Mouse (Mus musculus) spleen, adult 12 weeks (tissue): ENCODE measurements around the gene Obp2a.
"Not testable (repeated sequence)": the region's sequence is repeated elsewhere in the genome, so short reads cannot be mapped to it uniquely, and the experiment has no call there.

Experiments
- DNase-seq: peaks from one replicate; pipeline ENCODE4 v3.0.0; 2022; ENCODE audit warnings: low spot score

Gene Obp2a

DNA sequence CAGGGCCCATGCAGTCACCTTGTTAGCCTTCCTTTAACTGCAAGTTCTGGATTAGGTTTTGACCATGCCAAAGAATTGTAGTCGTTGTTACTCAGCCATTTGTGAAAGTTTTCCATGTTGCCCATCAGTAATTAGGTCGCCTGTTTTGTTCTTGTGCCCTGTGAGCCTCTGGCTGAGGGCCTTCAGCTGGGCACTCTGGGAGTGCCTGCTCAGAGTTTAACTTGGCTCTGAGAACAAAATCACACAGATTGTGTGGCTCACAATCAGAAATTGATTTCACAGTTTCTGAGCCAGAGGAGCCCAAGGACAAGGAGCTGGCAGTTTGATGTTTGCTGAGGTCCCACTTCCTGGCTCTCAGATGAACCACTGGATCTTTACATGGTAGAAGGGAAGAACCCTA is 9.9 kb downstream of the Obp2a start:
- not testable (repeated sequence) for DNase-seq

DNA sequence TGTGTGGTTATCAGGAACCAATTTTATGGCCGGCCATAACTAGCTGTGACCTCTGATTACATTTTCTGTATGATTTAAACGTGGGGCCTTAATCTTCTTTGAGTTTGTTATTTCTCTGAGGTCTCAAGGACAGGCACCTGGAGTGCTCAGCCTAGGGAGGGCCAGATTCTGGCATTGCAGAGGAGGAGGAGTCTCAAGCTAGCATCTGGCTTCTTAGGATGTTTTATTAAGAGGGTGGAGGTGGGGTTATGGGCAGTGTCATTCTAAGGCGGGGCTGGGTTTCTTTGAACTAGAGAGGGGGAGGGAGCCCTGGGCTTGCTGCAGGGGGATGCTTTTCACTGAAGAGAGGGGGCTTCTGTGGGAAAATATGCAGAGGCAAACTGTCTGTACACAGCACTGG is 11.8 kb downstream of the Obp2a start:
- DNase-seq = not testable (repeated sequence)

DNA sequence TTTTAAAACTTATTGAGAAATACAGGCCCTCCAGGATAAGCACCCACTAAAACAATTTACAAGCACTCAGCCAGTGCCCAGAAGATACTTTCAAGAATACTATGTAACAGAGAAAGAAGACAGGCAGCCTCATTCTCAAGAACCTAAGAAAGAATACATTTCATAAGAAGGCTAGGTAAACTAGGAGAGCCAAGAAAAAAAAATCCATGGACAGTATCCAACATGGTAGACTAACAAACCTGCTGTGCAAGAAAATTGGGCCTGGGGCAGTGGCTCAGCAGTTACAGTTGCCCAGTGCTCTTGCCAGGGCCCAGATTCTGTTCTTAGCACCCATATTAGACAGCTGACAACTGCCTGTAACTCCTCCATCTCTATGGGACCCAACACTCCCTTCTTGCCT is 17.4 kb downstream of the Obp2a start:
- no peak for DNase-seq

DNA sequence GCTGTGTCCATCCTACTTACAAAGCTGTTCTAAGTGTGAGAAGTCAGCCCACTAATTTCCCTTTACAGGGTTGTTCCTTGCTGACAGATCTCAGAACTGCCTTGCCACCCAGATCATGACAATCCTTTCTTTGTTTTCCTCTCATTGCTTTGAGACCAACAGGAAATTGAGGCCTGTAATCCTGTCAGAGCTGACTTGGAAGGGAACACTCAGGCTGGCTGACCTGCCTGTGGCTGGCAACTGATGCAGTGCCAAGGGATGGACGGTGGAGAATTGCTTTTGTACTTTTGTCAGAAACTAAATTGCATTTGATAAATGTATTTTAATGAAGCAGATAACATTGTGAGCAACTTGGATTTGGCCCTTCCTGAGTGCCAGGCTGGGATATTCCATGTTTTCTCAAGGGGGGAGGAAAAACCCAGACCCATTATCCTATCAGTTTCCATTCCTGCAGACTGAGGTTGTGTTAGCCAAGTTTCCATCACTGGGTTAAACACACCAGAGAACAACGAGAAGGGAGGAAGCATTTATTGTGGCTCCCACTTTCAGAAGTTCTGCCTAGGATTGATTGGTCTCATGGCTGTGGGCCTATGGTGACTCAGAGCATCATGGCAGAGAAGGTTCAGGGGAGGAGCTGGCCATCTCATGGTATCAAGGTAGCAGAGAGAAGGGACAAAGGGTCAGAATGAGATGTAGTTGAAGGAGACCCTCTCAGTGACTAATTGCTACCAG is 33.5 kb downstream of the Obp2a start:
- no peak for DNase-seq

DNA sequence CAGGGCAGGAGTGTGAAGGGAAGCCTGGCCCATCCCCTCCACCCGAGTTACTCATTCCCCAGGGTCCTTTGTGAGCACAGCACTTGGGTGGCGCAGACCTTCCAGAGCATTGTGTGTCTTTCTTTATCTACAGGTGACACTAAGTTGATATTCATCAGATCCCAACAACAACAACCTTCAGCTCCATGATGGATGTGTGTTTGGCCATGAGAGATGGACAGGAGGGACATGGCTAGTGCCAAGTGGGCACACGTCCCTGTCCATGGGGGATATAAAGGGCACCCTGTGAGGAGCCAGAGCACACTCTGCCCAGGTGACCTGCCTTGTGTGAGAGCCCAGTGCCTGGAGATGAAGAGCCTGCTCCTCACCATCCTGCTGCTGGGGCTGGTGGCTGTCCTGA is 36.9 kb downstream of the Obp2a start, which contains the start of gene Obp2b:
Obp2b (plus strand) TSS at position 301 of the 400 bp plus-strand sequence.
- not testable (repeated sequence) for DNase-seq

DNA sequence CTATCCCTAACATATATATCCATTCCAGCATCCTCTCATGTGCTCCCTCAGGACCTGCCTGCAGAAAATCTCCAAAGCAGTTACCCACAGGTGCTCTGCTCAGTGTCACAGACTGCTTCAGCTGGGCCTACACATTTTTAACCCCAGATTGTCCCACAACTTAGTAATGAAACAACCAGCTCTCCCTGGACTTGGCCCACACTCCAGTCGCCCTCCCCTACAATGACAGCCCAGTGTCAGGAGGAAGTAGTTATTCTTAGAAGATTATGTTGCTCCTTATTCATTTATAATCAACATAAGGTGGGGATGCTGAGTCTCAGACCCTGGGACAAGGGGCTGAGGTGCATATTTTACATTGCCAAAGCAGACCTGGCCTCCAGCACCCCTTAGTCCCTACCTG is 41.8 kb downstream of the Obp2a start:
- no peak for DNase-seq
